Mouse (Mus musculus) neutrophil, adult 5-6 weeks (primary cell): ENCODE results near the gene Pla2g4c. TPM values are rescaled to one million over a fixed set of nuclear protein-coding genes. Genes with fewer than 3 reads are reported as not detected.

Source experiments
- ATAC-seq: fragments of 151-379, 151-347 bp; 2 replicates; pipeline ENCODE4 v1.8.0; 2017; ENCODE audit warnings: mild to moderate bottlenecking, moderate TSS enrichment; ENCODE audit not compliant: insufficient number of reproducible peaks, poor library complexity, low FRiP score, severe bottlenecking; ENCODE audit errors: extremely low read depth
- total RNA-seq: library from RNA; stranded (forward); fragments of 200-1000 nt; gene quantifications from 2 replicates; pipeline ENCODE4 v1.2.3, GENCODE M21; 2017

Pla2g4c gene
- total RNA-seq, 1 experiment from 2014 or later, result 0.23 TPM

DNA sequence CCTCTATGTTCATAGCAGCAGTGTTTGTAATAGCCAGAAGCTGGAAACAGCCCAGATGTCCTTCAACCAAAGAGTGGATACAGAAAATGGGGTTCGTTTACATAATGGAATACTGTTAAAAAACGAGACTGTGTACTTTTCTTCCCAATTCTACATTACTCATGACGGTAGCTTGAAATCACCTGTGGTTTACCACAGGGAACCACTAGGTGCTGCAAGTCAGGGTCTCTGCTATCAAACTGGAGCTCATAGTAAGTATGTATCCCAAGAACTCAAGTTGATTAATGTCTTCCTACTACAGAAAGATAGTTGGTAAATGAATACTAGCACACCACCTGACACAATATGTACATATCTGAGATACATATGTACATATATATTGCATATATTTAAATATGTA, 3.0 kb upstream of the Pla2g4c start:
- no peak for ATAC-seq

DNA sequence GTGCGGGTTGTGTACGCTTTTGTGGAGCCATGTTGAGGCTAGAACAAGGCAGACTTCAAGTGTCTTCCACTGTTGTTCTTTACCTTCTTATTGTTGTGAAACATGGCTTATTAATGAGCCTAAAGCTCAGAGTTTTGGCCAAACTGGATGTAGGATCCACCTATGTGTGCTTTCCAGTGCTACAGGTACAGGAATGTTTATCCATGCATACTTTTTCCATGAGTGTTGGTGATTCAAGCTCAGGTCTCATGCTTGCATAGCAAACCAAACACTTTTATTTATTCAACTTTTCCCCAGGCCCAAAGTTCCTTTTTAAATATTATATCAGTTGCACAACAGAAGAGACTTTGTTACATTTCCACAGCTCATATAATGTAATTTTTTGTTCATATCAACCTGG, 6.1 kb downstream of the Pla2g4c start:
- ATAC-seq, result no peak

DNA sequence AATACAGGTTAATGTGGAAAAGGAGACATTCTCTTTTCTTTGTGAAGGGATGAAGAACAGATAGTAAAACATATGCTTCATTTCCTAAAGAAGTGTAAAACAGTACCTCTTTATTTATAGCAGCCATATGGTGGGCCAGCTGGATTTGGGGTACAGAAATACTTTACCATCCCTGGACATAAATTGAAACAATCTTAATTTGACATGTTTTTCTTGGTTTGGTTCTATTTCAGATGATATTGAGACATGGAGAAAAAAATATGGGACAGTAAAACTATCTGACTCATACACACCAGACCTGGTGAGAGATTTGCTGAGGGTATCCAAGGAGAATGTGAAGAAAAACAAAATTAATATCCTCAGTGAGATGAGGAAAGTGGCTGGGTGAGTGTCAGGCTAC, 31.5 kb downstream of the Pla2g4c start:
- ATAC-seq, result no peak

DNA sequence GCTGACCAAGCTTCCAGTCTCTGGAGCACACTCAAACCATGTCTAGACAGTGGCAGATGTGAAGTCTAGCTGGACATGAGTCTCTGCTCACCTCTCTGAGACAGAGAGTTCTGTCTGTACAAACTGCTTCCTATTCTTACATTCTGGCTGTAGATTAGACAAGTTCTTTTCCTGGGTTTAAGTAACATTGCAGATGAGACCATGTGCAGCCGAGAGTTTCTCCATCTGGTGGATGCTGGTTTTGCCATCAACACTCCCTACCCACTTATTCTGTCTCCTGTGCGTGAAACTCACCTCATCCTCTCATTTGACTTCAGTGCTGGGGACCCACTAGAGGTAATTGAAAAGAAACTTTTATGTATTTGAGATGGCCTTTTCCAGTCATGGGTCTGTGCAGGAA, 56.1 kb downstream of the Pla2g4c start:
- ATAC-seq, result no peak

DNA sequence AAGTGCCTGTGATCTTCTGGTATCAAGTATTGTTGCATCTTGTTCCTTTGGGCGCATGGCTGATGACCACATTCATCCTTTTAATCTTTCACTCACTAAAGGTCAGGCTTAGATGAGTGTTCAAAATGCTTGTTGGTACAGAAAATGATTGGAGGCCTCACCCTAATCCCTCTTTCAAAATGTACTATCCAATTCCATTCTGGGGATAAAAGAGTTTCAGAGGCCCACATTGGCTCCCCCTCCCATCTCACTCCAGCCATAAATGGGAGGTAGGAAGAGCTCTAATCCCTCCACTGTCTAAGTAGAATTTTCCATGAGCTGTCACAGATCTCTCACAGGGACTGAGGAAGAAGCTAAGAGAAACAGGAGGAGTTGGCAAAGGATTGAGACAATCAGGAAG, 73.4 kb downstream of the Pla2g4c start, which contains the start of gene Cabp5:
Cabp5 (plus strand) TSS at position 301 of the 400 bp plus-strand sequence.
- ATAC-seq, result no peak

Other genes with a start within 250 kb of the Pla2g4c start
- not detected in 2 replicates for gene Vmn1r85, start 229.5 kb upstream of the Pla2g4c start, total RNA-seq
- gene Vmn1r86, start 204.7 kb upstream of the Pla2g4c start, total RNA-seq, result not detected in 2 replicates
- gene Vmn1r87, start 184.5 kb upstream of the Pla2g4c start, total RNA-seq, result not detected in 2 replicates
- gene Vmn1r88, start 165.1 kb upstream of the Pla2g4c start, total RNA-seq, result 0.58 TPM in 1 of 2 replicates, not detected in the other
- not detected in 2 replicates for gene Vmn1r89, start 111.6 kb upstream of the Pla2g4c start, total RNA-seq
- gene Lig1, start 47.4 kb upstream of the Pla2g4c start, total RNA-seq, result 8.5 and 8.6 TPM in 2 replicates
- 7.2 and 8.2 TPM in 2 replicates for gene Zswim9, start 45.9 kb upstream of the Pla2g4c start, total RNA-seq
- not detected in 2 replicates for gene Cabp5, start 73.5 kb downstream of the Pla2g4c start, total RNA-seq
- gene Bsph1, start 126.2 kb downstream of the Pla2g4c start, total RNA-seq, result not detected in 2 replicates
- not detected in 2 replicates for gene Bsph2, start 246.4 kb downstream of the Pla2g4c start, total RNA-seq